Mouse (Mus musculus) limb, embryonic 13.5 days (tissue): ENCODE measurements at regions not wholly inside any gene's neighbourhood (a gene's known extent, or its start where the extent isn't known, plus 50 kb on each side); places are given as distances from the start of the nearest gene placed in this dataset.

Experiments used
- ATAC-seq: fragments of 200-750 bp; cut with Nextera tagmentation; 2 replicates; pipeline ENCODE4 v1.8.0; 2017; ENCODE audit warnings: low read depth, moderate number of reproducible peaks, moderate TSS enrichment; ENCODE audit not compliant: low FRiP score
- H3K27ac ChIP-seq: fragments of 300-500 bp; sonication (generic); 2 replicates; pipeline ENCODE4 v1.5.1; 2015; ENCODE audit warnings: inconsistent platforms, mild to moderate bottlenecking, moderate library complexity
- H3K27me3 ChIP-seq: fragments of 300-500 bp; sonication (generic); 2 replicates; pipeline ENCODE4 v1.6.1; 2015; ENCODE audit warnings: mild to moderate bottlenecking, inconsistent platforms
- H3K36me3 ChIP-seq: fragments of 300-500 bp; sonication (generic); 2 replicates; pipeline ENCODE4 v1.6.1; 2015; ENCODE audit warnings: inconsistent platforms, mild to moderate bottlenecking, moderate library complexity
- H3K4me1 ChIP-seq: fragments of 300-500 bp; sonication (generic); 2 replicates; pipeline ENCODE4 v1.6.1; 2015; ENCODE audit warnings: inconsistent platforms
- H3K4me2 ChIP-seq: fragments of 300-500 bp; sonication (generic); replicated peaks from 2 replicates; pipeline ENCODE4 v1.6.1; 2015; ENCODE audit warnings: inconsistent platforms, mild to moderate bottlenecking, moderate library complexity
- H3K4me3 ChIP-seq: fragments of 300-500 bp; sonication (generic); 2 replicates; pipeline ENCODE4 v1.5.1; 2015; ENCODE audit warnings: moderate library complexity, mild to moderate bottlenecking, inconsistent platforms
- H3K9ac ChIP-seq: fragments of 300-500 bp; sonication (generic); 2 replicates; pipeline ENCODE4 v1.6.1; 2015; ENCODE audit warnings: mild to moderate bottlenecking, inconsistent platforms
- H3K9me3 ChIP-seq: fragments of 300-500 bp; sonication (generic); 2 replicates; pipeline ENCODE4 v1.6.1; 2016; ENCODE audit warnings: inconsistent platforms
- WGBS: fragments of 180-500 bp; shearing (Covaris S2); methylation state at CpG from one replicate; pipeline ENCODE4 v1.1.7; 2015; 5-methylcytosine and 5-hydroxymethylcytosine counted together

GRCm38 (mm10) chr1:130524744-130525143, 62.2 kb upstream of the Cd55 start:
- Histone ChIP-seq H3K4me1 (no peaks in the 10 kb centered on the region), H3K4me3 (no peak overlapping the region), H3K4me2 (no peak overlapping the region), H3K36me3 (no peaks in the 10 kb centered on the region), H3K27me3 (no peaks in the 10 kb centered on the region), H3K9me3 (no peaks in the 10 kb centered on the region), H3K27ac (no peak overlapping the region), H3K9ac (no peak overlapping the region)
- 21% methylated on average over 5 of the region's 5 CpGs for WGBS
- ATAC-seq: no peak

GRCm38 (mm10) chr1:130517868-130518267, 55.3 kb upstream of the Cd55 start:
- Histone ChIP-seq H3K27ac (no peak overlapping the region), H3K4me2 (no peak overlapping the region), H3K9ac (no peak overlapping the region), H3K4me3 (no peak overlapping the region), H3K36me3 (no peaks in the 10 kb centered on the region), H3K27me3 (no peaks in the 10 kb centered on the region), H3K4me1 (peaks cover 23% of the 10 kb centered on the region), H3K9me3 (no peaks in the 10 kb centered on the region)
- WGBS: 57% methylated on average over 5 of the region's 5 CpGs
- ATAC-seq: no peak

GRCm38 (mm10) chr1:130516641-130517040, 54.1 kb upstream of the Cd55 start:
- Histone ChIP-seq H3K36me3 (no peaks in the 10 kb centered on the region), H3K9ac (no peak overlapping the region), H3K4me1 (peaks cover 30% of the 10 kb centered on the region), H3K9me3 (no peaks in the 10 kb centered on the region), H3K27ac (no peak overlapping the region), H3K4me3 (no peak overlapping the region), H3K27me3 (no peaks in the 10 kb centered on the region), H3K4me2 (no peak overlapping the region)
- ATAC-seq: no peak
- 69% methylated on average over 6 of the region's 6 CpGs for WGBS

GRCm38 (mm10) chr1:130515316-130515715, 52.8 kb upstream of the Cd55 start:
- ATAC-seq: no peak
- no peak overlapping the region for H3K4me3 ChIP-seq
- H3K27me3 ChIP-seq: no peaks in the 10 kb centered on the region
- H3K27ac ChIP-seq: no peak overlapping the region
- H3K36me3 ChIP-seq: no peaks in the 10 kb centered on the region
- peaks cover 39% of the 10 kb centered on the region for H3K4me1 ChIP-seq
- 61% methylated on average over 6 of the region's 6 CpGs for WGBS
- no peak overlapping the region for H3K9ac ChIP-seq
- no peaks in the 10 kb centered on the region for H3K9me3 ChIP-seq
- no peak overlapping the region for H3K4me2 ChIP-seq

- no peak for ATAC-seq
- H3K27me3 ChIP-seq: no peaks in the 10 kb centered on the region
- 56% methylated on average over 1 of the region's 1 CpGs for WGBS
- no peak overlapping the region for H3K9ac ChIP-seq
- no peak overlapping the region for H3K27ac ChIP-seq
- no peak overlapping the region for H3K4me3 ChIP-seq
- no peaks in the 10 kb centered on the region for H3K36me3 ChIP-seq
- no peaks in the 10 kb centered on the region for H3K9me3 ChIP-seq
- no peak overlapping the region for H3K4me2 ChIP-seq
- H3K4me1 ChIP-seq: peaks cover 37% of the 10 kb centered on the region
Measured at GRCm38 (mm10) chr1:130513482-130513881, 50.9 kb upstream of the Cd55 start.

- H3K9ac ChIP-seq: no peak overlapping the region
- peak overlapping the region; percentile 11; the same call in 1 of the 2 replicates for H3K27ac ChIP-seq
- no peaks in the 10 kb centered on the region for H3K27me3 ChIP-seq
- no peaks in the 10 kb centered on the region for H3K36me3 ChIP-seq
- H3K4me3 ChIP-seq: no peak overlapping the region
- H3K4me1 ChIP-seq: peaks cover 42% of the 10 kb centered on the region
- 73% methylated on average over 4 of the region's 4 CpGs for WGBS
- H3K9me3 ChIP-seq: no peaks in the 10 kb centered on the region
- no peak overlapping the region for H3K4me2 ChIP-seq
- no peak for ATAC-seq
Measured at GRCm38 (mm10) chr1:130512798-130513405, 50.4 kb upstream of the Cd55 start.
